Mouse (Mus musculus) adrenal gland, postnatal 25 days (tissue): ENCODE results near the gene Pard3. TPM values are rescaled to one million over a fixed set of nuclear protein-coding genes. Genes with fewer than 3 reads are reported as not detected.
A peak's percentile ranks its signal among the peaks of the same experiment; 100 is the strongest.

Experiments
- DNase-seq: peaks from one replicate; pipeline ENCODE4 v3.0.0; 2021; ENCODE audit warnings: mixed read lengths
- total RNA-seq: library from RNA; stranded (reverse); gene quantifications from 2 replicates; pipeline ENCODE4 v1.2.3, GENCODE M21; 2021

Pard3 gene
- total RNA-seq, 1 experiment from 2014 or later, result 48.5 TPM

DNA sequence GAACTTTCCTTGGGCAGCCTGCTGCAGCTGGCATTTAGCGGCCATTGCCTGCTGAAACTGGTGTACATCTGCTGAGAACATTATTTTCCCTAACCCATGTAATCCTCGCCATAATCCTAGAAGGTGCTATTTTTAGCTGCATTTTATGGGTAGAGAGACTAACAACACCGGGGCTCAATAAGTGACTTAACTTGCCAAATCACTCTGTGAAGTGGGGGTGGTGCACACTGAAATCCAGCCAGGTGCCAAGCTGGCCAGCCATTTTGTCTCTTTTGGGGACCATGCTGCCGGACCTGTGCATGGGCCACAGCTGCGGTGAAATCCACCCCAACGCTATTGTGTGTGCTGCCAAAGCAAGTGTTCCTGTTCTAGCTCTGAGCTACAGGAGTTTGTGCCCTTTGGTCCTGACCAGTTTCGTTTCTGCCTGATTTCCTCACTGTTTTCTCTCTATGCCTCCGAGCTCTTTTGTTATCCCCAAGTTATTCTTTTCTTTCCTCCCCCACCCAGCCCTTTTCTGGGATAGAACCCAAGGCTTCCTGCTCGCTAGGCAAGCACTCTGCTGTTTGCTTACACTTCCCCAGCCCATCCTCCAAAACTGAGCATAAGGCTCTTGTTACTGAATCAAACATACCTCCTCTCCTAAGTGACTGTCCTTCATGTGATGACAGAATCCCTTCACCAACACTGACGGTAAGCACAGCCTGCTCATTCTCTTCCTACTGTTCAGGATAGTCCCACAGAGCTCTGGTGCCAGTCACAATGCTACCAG, 375.9 kb downstream of the Pard3 start:
- no peak for DNase-seq

DNA sequence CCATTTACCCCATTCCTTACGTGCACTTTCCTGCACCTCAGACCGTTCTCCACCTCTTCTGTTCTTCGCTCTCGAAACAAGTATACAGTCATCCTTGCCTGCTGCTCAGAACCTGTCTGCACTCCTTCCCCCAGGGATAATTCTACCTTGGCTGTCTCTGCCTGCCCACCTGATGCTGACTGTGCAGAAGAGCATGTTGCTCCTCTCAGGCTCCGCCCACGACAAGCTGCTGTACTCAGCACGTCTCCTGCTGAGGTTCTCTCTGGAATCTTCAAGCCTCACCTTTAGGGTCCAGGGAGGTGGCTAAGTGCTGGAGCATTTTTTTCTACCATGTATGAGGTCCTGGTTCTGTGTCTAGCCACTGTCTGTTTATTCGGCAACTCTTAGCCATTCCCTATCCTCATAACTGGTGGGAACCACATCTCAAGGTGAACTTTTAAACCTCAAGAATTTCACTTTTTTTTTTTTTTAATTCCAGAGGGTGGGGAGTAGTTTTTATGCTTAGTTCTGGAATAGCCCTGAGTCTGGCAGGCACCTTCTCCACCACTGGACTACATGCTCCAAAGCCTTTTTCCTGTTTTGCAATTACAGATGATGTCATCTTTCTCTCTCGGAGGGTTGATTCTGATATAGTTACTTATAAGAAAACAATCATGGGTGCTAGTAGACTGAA, 376.6 kb downstream of the Pard3 start:
- no peak for DNase-seq

GRCm38 (mm10) chr8:127440834-127441485, 377.3 kb downstream of the Pard3 start:
- DNase-seq, result peak; percentile 25

DNA sequence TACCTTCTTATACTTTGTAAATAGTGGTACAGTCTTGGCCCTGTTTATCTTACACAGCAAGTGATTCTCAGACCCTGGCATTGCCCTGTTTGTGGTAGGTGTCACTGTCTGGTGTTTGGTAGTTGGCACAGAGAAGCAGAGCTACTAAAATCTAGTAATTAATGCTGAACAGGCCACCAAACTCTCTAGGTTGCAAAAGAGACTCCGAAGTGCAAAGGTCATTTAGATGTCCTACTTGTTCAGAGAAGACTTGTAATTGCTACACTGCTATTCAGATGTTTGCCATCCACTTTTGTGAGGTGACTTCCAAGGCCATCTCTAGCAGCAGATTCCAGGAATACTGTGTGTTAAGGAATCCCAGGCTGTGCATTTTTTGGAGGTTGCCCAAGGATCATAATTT, 383.7 kb downstream of the Pard3 start:
- DNase-seq, result no peak

- no peak for DNase-seq
Measured at GRCm38 (mm10) chr8:127449066-127449840, 385.6 kb downstream of the Pard3 start.

DNA sequence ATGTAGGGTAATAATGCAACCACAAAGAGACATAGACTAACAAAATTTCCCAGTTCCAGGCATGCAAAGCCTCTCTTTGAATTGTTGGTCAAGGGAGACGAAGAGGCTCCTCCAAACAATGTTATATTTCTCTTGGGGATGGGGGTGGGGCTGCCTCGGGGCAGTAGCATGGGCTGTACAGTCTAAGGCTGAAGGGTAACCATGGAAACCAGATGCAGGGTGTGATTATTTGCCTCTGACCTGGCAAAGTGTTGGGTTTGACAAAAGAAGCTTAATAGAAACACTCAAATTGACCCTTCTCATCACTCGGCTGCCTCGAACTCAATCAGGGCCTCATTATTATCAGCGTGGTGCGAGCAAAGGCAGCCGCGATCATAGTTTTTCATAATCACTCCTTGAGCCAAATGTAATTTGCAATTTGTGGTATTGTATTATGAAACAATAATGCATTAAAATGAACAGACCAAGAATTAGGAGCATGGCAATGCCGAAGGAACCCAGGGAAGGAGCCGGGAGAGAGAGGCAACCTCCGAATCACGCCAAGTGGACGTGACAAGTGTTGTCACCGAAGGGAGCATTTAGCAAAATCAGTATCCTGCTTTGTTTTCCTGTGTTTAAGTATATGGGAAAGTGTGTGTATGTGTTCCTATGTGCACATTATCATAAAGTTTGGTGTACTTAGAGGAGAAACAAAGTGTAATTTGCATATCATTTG, 387.4 kb downstream of the Pard3 start:
- no peak for DNase-seq

- DNase-seq, result no peak
Measured at GRCm38 (mm10) chr8:127452364-127452763, 388.7 kb downstream of the Pard3 start.

GRCm38 (mm10) chr8:127457901-127458300, 394.2 kb downstream of the Pard3 start:
- DNase-seq, result no peak

- no peak for DNase-seq
Measured at GRCm38 (mm10) chr8:127461173-127461572, 397.5 kb downstream of the Pard3 start.

DNA sequence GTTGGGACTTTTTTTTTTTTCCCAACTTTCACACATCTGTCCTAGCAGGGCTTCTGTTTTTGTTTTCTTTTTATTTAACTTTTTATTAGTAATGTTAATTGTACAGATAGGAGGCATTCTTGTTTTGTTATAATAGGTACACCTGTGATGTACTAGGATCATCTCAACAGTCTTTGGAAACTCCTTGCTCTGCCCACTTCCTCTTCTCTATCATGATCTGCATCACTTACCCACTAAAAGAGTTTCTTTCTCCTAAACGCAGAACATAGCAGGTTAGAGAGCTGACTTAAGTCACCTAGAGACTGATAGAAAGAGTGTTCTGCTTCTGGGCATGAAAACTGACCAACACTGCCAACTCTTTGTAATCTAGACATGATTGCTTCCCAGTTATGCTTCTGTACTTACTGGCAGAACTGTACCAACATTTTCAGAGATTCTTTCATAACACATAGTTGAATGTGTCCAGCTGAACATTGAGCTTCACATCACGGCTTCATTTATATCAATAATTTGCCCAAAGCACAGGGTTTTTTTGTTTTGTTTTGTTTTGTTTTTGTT, 398.8 kb downstream of the Pard3 start:
- no peak for DNase-seq

DNA sequence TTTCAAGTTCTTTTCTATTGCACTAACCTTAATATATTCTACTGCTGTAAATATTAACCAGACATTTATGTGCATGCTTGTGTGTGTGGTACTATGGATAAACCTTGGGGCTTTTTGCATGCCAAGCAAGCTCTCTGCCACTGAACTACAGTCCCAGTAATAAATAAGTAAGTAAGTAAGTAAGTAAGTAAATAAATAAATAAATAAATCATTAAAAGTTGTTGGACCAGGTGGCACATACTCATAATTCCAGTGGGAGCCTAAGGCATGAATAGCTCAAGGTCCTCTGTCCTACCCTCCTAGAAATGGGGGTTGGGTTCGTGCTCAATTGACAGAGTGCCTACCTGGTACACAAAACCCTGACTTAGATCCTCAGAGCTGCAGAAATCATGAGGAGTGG, 400.6 kb downstream of the Pard3 start:
- DNase-seq, result no peak

GRCm38 (mm10) chr8:127472204-127472603, 408.5 kb downstream of the Pard3 start:
- DNase-seq, result no peak

DNA sequence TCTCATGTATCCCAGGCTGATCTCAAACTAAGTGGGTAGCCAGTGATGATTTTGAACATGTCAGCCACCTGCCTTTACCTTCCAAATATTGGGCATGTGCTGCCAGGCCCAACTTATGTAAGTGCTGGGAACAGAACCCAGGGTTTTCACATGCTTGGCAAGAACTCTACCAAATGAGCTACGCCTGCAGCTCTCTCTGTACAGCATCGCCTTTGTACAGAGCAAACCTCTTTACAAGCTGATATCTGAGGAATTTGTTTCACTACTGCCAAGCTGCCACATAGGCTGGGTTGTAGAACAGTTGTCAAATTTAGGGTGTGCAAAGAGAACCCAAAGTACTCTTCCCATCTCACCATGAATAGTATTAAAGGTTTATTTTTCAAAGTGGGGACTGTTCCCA, 416.3 kb downstream of the Pard3 start:
- DNase-seq, result no peak

DNA sequence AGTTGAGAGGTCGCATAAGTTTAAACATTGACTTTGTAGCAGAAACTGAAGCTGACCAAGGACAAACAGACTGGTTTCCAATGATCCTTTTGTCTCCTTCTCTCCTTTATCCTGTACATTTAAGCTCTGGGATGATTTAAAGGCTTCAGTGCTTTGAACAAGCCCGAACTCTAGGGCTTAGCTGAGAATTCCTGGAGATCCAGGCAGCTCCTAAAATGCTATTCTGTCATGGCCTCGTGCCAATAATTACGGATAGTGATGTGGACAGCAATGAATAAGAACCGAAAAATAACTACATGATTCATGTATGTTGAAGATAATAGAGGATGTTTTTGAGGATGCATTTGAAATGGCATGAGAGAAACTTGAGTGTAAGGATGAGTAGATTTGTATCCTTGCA, 421.9 kb downstream of the Pard3 start:
- DNase-seq, result no peak

- no peak for DNase-seq
Measured at GRCm38 (mm10) chr8:127491963-127492362, 428.3 kb downstream of the Pard3 start.

DNA sequence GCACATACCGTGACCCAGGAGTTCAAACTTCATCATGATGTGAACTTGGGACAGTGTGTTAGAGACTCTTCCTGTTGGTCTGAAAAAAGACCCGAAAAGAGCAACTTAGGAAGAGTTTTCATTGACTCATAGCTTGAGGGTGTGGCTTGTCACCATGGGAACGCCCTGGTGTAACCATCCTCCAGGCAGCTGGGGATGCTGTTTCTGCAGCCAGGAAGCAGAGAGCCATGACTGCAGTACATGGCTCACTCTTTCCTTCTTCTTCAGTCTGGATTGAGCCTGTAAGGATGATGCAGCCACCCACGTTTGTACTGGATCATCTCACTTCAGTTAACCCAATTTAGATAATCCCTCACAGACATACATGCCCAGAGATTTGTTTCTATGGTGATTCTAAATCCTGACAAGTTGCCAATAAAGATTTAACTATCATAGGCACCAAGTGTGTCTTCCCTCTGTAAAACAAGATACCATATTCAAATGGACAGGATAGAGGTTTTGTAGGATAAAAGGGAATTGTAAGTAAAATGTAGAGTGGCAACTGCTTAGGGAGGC, 431.6 kb downstream of the Pard3 start:
- DNase-seq, result no peak

DNA sequence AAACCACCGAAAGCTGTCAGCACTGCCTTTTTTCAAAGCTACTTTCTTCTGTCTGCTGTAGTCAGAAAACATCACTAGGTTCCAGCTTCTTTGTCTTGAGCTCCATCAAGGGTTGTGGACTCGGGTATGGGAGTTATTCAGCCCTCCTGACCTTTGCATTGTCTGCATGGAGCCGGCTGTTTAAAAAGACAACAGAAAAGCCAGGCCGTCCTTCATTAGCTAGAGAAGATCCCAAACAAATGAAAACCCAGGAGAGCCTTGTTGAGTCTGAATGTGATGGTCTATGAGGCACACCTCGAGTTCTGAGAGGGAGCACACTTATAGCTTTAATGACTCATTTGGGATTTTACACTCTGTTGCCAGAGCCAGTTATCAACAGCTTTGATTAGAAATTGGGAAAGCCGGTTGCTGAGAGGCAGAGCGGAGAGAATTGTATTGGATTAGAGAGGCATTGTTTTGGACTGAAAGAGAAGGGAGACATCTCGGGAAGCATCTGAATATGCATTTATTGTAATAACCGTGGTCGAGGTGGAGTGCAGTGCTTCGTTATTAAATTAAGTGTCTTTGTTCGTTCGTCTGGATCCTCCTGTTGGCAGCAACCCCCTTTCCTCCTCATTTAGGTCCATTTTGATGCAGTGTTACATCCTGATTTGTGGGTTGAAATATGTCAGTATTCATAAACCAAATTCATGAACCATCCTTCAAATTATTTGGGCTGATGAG, 435.5 kb downstream of the Pard3 start:
- no peak for DNase-seq

- DNase-seq, result no peak
Measured at GRCm38 (mm10) chr8:127499720-127500114, 436.0 kb downstream of the Pard3 start.

GRCm38 (mm10) chr8:127500206-127500605, 436.5 kb downstream of the Pard3 start:
- DNase-seq, result no peak

- DNase-seq, result no peak
Measured at GRCm38 (mm10) chr8:127501756-127502155, 438.1 kb downstream of the Pard3 start.

DNA sequence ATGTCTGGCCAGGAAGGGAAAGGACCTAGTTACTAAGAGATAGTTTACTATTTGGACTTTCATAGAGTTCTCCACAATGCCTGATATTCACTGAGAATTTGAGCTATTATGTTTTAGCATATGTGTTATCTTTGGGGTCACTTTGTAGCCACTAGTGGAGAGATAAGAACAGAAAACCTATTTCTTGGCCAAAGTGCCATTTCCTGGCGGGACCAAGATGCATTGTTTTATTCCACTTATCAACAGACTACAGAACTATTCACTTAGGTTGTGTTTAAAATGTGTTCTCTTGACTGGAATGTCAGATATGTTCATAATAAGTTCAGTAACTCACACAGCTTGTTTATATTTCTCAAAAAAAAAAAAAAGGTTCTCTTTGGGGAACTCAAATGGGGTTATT, 441.6 kb downstream of the Pard3 start:
- DNase-seq, result no peak
